Mouse (Mus musculus): ENCODE results near the gene Fbxl19.
A peak's percentile ranks its signal among the peaks of the same experiment; 100 is the strongest.
"Not testable (repeated sequence)": the region's sequence is repeated elsewhere in the genome, so short reads cannot be mapped to it uniquely, and the experiment has no call there.

Fbxl19 gene

DNA sequence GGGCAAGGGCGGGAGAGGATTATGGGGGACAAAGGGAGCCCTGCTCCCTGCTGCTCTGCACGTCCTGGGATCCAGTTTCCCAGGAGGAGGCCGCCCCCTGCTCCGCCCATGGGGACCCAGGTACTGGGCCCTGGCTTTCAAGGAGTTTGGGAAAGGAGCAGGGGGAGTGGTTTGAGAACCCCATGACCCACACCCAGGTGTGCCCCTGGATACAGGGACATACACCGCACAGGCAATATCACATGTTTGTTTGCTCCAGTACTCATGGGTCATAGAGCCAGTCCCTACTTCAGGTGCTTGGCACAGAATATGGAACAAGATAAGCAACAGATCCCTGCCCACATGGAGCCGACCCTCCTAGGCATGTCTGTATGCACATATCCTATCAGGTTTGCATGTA is 18.4 kb upstream of the Fbxl19 start:
- DNase-seq (ENCODE audit: extremely low read depth, insufficient read length, low spot score), result no peak

- no peak for DNase-seq (ENCODE audit: extremely low read depth, insufficient read length, low spot score)
These were observed 16.4 kb upstream of the Fbxl19 start for GRCm38 (mm10) chr7:127727898-127728297.

DNA sequence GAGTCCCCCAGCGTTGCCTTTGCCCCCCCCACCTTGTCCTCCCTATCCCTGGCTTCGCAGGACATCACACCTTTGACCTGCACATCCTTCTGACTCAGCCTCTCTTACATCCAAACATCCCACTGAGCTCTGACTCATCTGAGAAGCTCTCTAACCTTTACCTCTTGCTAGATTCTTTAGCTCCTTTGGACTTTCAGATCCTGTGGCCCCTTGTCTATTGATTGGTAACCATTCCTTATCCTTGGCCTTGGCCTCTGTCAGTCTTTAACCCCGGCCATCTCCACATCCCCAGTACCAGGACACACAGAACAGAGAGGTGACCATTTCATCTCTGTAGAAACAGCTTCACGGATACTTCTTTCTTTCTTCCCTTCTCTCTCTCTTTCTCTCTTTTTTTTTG is 14.2 kb upstream of the Fbxl19 start:
- DNase-seq (ENCODE audit: extremely low read depth, insufficient read length, low spot score), result no peak

DNA sequence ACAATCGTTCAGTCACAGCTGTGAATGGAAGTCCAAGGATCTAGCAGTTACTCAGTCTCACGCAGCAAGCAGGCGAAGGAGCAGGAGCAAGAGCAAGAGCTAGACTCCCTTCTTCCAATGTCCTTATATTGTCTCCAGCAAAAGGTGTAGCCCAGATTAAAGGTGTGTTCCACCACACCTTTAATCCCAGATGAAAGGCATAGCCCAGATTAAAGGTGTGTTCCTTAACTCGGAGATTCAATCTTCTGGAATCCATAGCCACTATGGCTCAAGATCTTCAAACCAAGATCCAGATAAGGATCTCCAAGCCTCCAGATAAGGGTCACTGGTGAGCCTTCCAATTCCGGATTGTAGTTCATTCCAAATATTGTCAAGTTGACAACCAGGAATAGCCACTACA is 12.3 kb upstream of the Fbxl19 start, which contains the start of gene Ctf2:
Gene Ctf2, minus strand, starts transcription at position 101 of the 400 bp plus-strand sequence.
- DNase-seq (ENCODE audit: extremely low read depth, insufficient read length, low spot score), result not testable (repeated sequence)

DNA sequence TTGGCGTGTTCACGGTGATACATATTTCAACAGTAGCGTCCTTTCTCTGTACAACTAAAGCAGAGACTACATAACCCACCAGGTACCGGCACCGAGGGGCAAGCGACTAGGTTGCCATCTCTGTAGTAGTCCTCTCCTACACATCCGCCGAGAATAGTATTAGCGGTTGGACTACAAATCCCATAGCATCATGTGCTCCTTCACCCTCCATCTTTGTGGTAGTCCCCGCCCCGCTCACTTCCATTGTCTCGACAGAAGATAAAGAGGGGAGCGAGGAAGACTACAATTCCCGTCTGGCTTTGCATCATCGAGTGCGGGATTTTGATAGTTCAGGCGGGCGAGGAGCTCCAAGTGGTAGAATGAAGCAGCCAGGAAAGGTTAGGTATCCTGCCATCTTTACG is 908 bp downstream of the Fbxl19 start:
- DNase-seq (ENCODE audit: extremely low read depth, insufficient read length, low spot score), result no peak

- DNase-seq (ENCODE audit: extremely low read depth, insufficient read length, low spot score), result peak; percentile 93
These were observed 1.5 kb downstream of the Fbxl19 start for GRCm38 (mm10) chr7:127745652-127746493.

- DNase-seq (ENCODE audit: extremely low read depth, insufficient read length, low spot score), result peak; percentile 44
These were observed 2.5 kb downstream of the Fbxl19 start for GRCm38 (mm10) chr7:127746494-127747491.

- DNase-seq (ENCODE audit: extremely low read depth, insufficient read length, low spot score), result no peak
These were observed 3.4 kb downstream of the Fbxl19 start for GRCm38 (mm10) chr7:127747559-127748234.

DNA sequence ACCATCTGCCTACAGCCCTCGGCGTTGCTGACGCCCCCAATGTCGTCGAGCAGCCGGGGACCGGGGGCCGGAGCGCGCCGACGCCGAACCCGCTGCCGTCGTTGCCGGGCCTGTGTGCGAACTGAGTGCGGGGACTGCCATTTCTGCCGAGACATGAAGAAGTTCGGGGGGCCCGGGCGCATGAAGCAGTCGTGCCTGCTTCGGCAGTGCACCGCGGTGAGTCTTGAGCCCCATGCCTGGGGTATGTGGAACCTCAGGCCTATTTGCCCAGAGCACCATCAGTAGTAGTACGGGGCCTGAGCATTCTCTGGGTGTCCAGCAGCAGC is 3.9 kb downstream of the Fbxl19 start:
- no peak for DNase-seq (ENCODE audit: extremely low read depth, insufficient read length, low spot score)

- no peak for DNase-seq (ENCODE audit: extremely low read depth, insufficient read length, low spot score)
These were observed 6.1 kb downstream of the Fbxl19 start for GRCm38 (mm10) chr7:127750131-127751127.

DNA sequence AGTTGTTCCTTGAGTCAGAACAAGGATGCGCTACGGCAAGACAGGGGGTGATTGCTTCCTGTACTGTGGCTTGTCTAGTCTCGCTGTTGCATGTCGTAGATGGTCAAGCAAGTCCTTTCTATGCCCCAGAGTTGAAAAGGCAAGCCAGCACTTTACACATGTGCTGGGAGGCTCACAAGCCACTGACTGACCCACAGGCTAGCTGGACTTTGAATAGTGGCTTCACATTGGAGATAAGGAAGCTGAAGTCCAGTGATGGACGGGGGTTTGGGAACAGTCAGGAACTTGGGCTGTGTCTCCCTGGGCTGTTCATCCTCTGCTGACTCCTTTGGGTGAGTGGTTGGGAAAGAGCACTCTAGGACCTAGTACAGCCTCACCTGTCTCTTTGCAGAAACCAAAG is 7.3 kb downstream of the Fbxl19 start:
- no peak for DNase-seq (ENCODE audit: extremely low read depth, insufficient read length, low spot score)

DNA sequence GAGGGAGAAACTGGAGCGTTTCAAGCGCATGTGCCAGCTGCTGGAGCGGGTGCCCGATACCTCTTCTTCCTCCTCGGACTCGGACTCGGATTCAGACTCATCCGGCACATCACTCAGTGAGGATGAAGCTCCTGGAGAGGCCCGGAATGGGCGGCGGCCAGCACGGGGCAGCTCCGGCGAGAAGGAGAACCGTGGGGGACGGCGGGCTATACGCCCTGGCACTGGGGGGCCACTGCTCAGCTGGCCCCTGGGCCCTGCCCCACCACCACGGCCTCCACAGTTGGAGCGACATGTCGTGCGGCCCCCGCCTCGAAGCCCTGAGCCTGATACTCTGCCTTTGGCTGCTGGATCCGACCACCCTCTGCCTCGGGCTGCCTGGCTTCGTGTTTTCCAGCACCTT is 7.7 kb downstream of the Fbxl19 start:
- no peak for DNase-seq (ENCODE audit: extremely low read depth, insufficient read length, low spot score)

DNA sequence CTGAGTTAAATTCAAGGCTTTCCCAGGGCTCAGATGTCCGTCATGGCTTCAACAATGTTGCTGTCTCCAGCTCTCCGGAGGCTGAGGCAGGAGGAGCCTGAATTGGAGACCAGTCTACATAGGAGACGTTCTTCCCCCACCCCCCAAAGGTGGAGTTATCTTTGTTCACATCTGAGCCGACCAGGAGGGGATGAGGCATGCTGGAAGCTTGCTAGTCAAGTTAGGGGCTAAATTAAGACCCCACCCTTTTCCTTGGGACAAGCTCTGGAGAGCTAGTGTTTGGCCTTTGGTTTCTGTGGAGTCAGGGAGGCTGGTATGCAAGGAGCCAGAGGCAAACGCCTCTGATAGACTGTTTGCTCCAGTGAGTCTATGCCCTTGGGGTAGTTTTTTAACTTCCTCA is 8.8 kb downstream of the Fbxl19 start:
- no peak for DNase-seq (ENCODE audit: extremely low read depth, insufficient read length, low spot score)

GRCm38 (mm10) chr7:127753741-127754140 is 9.4 kb downstream of the Fbxl19 start:
- DNase-seq (ENCODE audit: extremely low read depth, insufficient read length, low spot score), result no peak

DNA sequence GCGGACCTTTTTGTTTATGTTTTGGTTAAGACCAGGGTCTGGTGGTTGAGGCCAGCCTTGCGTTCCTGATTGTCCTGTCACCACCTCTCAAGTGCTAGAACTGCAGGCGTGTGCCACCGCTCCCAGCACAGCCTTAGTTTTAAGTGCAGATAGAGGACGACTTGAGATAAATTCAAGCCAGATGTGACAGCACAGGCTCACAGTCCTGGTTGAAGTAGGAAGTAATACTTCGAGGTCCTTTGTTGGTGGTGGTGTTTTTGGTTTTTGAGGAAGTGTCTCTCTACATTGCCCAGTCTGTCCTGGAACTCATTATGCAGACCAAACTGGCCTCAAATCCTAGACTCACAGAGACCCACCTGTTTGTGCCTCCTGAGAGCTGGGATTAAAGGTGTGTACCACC is 15.4 kb downstream of the Fbxl19 start:
- DNase-seq (ENCODE audit: extremely low read depth, insufficient read length, low spot score), result no peak

GRCm38 (mm10) chr7:127760478-127760877 is 16.1 kb downstream of the Fbxl19 start:
- DNase-seq (ENCODE audit: extremely low read depth, insufficient read length, low spot score), result no peak

DNA sequence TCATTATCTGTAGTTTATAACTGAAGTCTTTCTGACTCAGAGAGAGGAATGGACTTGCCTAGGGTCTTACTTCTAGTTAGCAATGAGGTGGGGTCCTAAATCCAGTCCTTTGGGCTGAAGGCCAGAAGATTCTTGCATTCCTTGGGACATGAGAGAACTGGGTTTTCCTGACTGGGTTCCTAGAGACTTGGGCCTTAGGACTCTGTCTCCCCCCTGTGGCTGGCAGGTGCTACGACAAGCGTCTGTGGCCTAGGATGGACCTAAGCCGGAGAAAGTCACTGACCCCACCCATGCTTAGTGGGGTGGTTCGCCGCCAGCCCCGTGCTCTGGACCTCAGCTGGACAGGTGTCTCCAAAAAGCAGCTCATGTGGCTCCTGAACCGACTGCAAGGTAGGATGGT is 16.7 kb downstream of the Fbxl19 start:
- DNase-seq (ENCODE audit: extremely low read depth, insufficient read length, low spot score), result peak; percentile 48

DNA sequence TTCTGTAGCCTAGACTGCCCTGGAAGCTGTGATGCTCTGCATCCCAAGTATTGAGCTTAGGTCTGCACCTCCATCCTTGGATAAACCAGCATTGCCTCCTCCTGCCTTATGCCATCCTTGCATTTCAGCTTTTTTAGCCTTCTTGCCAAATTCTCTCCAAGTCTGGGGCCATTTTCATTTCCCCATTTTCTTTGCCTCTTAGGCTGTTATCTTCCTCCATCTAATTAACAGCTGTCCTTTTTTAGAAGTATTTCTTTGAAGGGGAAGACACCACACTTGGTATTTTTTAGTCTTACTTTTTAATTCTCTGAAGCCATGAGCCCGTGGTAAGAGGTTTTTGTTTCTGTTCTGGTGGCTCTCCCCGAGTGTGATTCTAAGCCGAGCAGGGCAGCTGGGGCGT is 19.3 kb downstream of the Fbxl19 start:
- no peak for DNase-seq (ENCODE audit: extremely low read depth, insufficient read length, low spot score)

DNA sequence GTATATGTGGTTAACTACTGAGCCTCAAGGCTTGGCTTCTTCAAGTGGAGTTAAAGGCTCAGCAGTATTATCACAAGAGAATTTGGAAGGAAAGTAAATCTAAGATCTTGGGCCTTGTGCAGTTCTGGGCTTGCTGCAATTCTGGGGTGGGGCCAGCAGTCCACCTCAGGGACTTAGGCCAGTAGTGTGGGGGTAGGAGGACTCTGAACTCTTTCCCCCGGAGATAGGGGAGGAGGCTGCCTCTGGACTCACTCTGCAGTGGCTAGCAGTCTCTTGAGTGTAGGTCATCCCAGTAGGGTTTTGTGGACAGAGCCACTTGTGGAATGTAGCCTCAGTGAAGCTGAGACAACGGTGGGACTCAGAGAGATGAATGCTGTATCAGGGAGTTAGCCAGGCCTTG is 21.4 kb downstream of the Fbxl19 start:
- no peak for DNase-seq (ENCODE audit: extremely low read depth, insufficient read length, low spot score)

All from 3134 (cell line).